Comparison of ENCODE assay signal across 9 mouse cellular contexts in the genomic region with DNA sequence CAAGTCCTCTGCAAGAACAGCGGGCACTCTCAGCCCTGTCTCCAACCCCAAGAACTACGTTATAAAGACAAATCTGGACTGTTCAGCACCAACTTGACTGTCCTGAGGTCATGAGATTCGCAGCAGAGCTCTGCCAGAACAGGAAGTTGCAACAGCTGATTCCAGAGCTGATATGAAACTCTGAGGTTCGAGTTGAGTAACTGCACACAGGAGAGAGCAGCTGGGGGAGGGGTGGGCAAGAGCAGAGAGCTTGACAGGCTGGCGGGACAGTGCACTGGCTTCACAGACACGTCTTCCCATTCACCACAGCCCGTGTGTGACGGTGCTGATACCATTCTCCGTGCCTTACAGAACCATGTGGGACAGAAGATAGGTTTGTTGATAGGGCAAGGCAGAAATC. TPM values are rescaled to one million over a fixed set of nuclear protein-coding genes. Genes with fewer than 3 reads are reported as not detected.
DNase-seq lines count a peak whose midpoint lies in the region; ATAC-seq and TF ChIP-seq lines count a peak whose summit lies in the region.
"Had no signal": no experiment of that assay in that cellular context is flagged by ENCODE, and none has a peak within 500 bp of the region (broad histone marks: within the 10 kb centered on the region; RNA-seq: fewer than 3 reads in every experiment).

No protein-coding gene starts in this region.

- H3K27me3 ChIP-seq in heart, embryonic 15.5 days: peaks cover 9% of the 10 kb centered on the region
- peaks cover 4% of the 10 kb centered on the region; the same call in 1 of the 2 replicates for H3K27me3 ChIP-seq in liver, postnatal 0 days (ENCODE audit: insufficient read depth, low read length)
- no peaks in the 10 kb centered on the region for H3K27me3 ChIP-seq in spleen, adult 2 months (ENCODE audit: control insufficient read depth, insufficient read depth, low read length)
- H3K27me3 ChIP-seq in midbrain, embryonic 14.5 days (ENCODE audit: control insufficient read depth, insufficient read depth, low read length): 0 out of 2 replicates have a peak, but pooled peaks cover 3% of the 10 kb centered on the region

- no peak overlapping the region for H3K4me3 ChIP-seq in heart, embryonic 15.5 days
- H3K4me3 ChIP-seq in liver, postnatal 0 days (ENCODE audit: low read depth, low read length): no peak overlapping the region
- H3K4me3 ChIP-seq in spleen, adult 2 months (ENCODE audit: extremely low read depth, insufficient read depth, insufficient read length): peak overlapping the region; percentile 31; the same call in 1 of the 2 replicates
- H3K4me3 ChIP-seq in midbrain, embryonic 14.5 days (replicated peaks; ENCODE audit: low read depth, low read length): no peak overlapping the region
- H3K4me3 ChIP-seq: erythroblast, embryonic 14.5 days had no signal

- H3K4me2 ChIP-seq in heart, embryonic 15.5 days: no peak overlapping the region
- peak overlapping the region; percentile 52 for H3K4me2 ChIP-seq in liver, postnatal 0 days (ENCODE audit: low read depth, low read length)
- H3K4me2 ChIP-seq in midbrain, embryonic 14.5 days (ENCODE audit: low read length): no peak overlapping the region

- TF ChIP-seq CTCF in liver, postnatal 0 days (IDR thresholded peaks at IDR 0.05; ENCODE audit: low read depth): no peak
- no peak for TF ChIP-seq CTCF in spleen, adult 2 months (IDR thresholded peaks at IDR 0.05; ENCODE audit: extremely low read depth, insufficient read depth, insufficient read length, insufficient replicate concordance)

- H3K4me1 ChIP-seq in heart, embryonic 15.5 days (replicated peaks): no peaks in the 10 kb centered on the region
- H3K4me1 ChIP-seq in liver, postnatal 0 days (ENCODE audit: insufficient read depth): peaks cover 32% of the 10 kb centered on the region
- H3K4me1 ChIP-seq in spleen, adult 2 months (ENCODE audit: control insufficient read depth, insufficient read depth, insufficient read length): peaks cover 48% of the 10 kb centered on the region
- no peaks in the 10 kb centered on the region for H3K4me1 ChIP-seq in midbrain, embryonic 14.5 days (ENCODE audit: control insufficient read depth, insufficient read depth, low read length)

- 0 out of 2 replicates have a peak, but pooled peaks have one; percentile 1 for TF ChIP-seq POLR2A in spleen, adult 2 months (IDR thresholded peaks at IDR 0.05; ENCODE audit: low read depth, low read length)

- H3K9me3 ChIP-seq in heart, embryonic 15.5 days (replicated peaks): peaks cover 6% of the 10 kb centered on the region
- H3K9me3 ChIP-seq in liver, postnatal 0 days (ENCODE audit: low read length): no peaks in the 10 kb centered on the region
- H3K9me3 ChIP-seq in midbrain, embryonic 14.5 days (ENCODE audit: control insufficient read depth, low read length): peaks cover 8% of the 10 kb centered on the region

- no peak overlapping the region for H3K9ac ChIP-seq in heart, embryonic 15.5 days
- peak overlapping the region; percentile 39 for H3K9ac ChIP-seq in liver, postnatal 0 days (replicated peaks)
- H3K9ac ChIP-seq in midbrain, embryonic 14.5 days (replicated peaks; ENCODE audit: low read length): no peak overlapping the region

- WGBS in heart, embryonic 15.5 days: 31% methylated on average over 9 of the region's 9 CpGs
- WGBS in liver, postnatal 0 days (ENCODE audit: insufficient replicate concordance): 8% methylated on average over 9 of the region's 9 CpGs
- 1% methylated on average over 9 of the region's 9 CpGs for WGBS in spleen, adult 2 months
- 72% methylated on average over 9 of the region's 9 CpGs for WGBS in midbrain, embryonic 14.5 days

- H3K36me3 ChIP-seq in heart, embryonic 15.5 days: no peaks in the 10 kb centered on the region
- H3K36me3 ChIP-seq in liver, postnatal 0 days (replicated peaks; ENCODE audit: insufficient read depth, low read length): no peaks in the 10 kb centered on the region
- no peaks in the 10 kb centered on the region for H3K36me3 ChIP-seq in spleen, adult 2 months (ENCODE audit: control insufficient read depth, insufficient read depth, low read length)
- H3K36me3 ChIP-seq in midbrain, embryonic 14.5 days (ENCODE audit: control insufficient read depth, insufficient read depth, low read length): no peaks in the 10 kb centered on the region

- peak; percentile 92 for DNase-seq in T-cell, adult 2 months (ENCODE audit: low spot score)
- peak; percentile 88 for DNase-seq in liver, postnatal 0 days
- peak; percentile 84 to 85 for DNase-seq in spleen, adult 2 months (ENCODE audit: low read depth in 1 of 2, low spot score in 2 of 2)
- DNase-seq in cerebellum, adult 11-12 months: no peak
- no peak for DNase-seq in midbrain, embryonic 14.5 days

- ATAC-seq in CD4-positive, CD25-positive, alpha-beta regulatory T cell, adult 4 months: peak; percentile 89
- ATAC-seq in heart, embryonic 15.5 days (replicated peaks; ENCODE audit: insufficient number of reproducible peaks, insufficient read depth, low FRiP score, low read depth): peak; percentile 31; the same call in 1 of the 2 replicates
- ATAC-seq in liver, postnatal 0 days: peak; percentile 92
- no peak for ATAC-seq in cerebellum, adult (ENCODE audit: insufficient number of reproducible peaks, low FRiP score, low TSS enrichment)
- ATAC-seq in midbrain, embryonic 14.5 days (ENCODE audit: low FRiP score, low TSS enrichment): no peak

- peak; percentile 85 for TF ChIP-seq EP300 in liver, postnatal 0 days (IDR thresholded peaks at IDR 0.05; ENCODE audit: low read depth)

- H3K27ac ChIP-seq in heart, embryonic 15.5 days: no peak overlapping the region
- peak overlapping the region; percentile 62 for H3K27ac ChIP-seq in liver, postnatal 0 days (ENCODE audit: low read depth)
- H3K27ac ChIP-seq in spleen, adult 2 months (ENCODE audit: insufficient read depth, low read length): peak overlapping the region; percentile 92
- H3K27ac ChIP-seq in midbrain, embryonic 14.5 days (replicated peaks; ENCODE audit: low read depth, low read length): no peak overlapping the region

RNA-seq across cellular contexts. Expression of a gene that starts 9.0 kb away (rescaled TPM):
- 100 to 1,000 TPM; 109 to 197 TPM for polyA plus RNA-seq in CD4-positive, CD25-positive, alpha-beta regulatory T cell, adult 4 months (2017; shearing (Covaris generic))
- 3.5 and 4.7 TPM in 2 replicates for polyA plus RNA-seq in heart, embryonic 15.5 days (2015; fragmentation: Nextera tagmentation; extraction: Ambion mirVana)
- polyA plus RNA-seq in liver, postnatal 0 days (2015; fragmentation: Nextera tagmentation; extraction: Ambion mirVana): 6.0 TPM in 2 replicates
- 17.3 and 18.0 TPM in 2 replicates for polyA plus RNA-seq in spleen, adult 2 months (2012; rRNA removed)
- polyA plus RNA-seq in midbrain, embryonic 14.5 days (2014; fragmentation: Nextera tagmentation; extraction: Ambion mirVana): 1.1 and 2.4 TPM in 2 replicates
- polyA plus RNA-seq: erythroblast, embryonic 14.5 days had no signal

RNA-seq across cellular contexts. Expression of a gene that starts 48.5 kb away (rescaled TPM):
- polyA plus RNA-seq in CD4-positive, CD25-positive, alpha-beta regulatory T cell, adult 4 months (2017; shearing (Covaris generic)): under 1 TPM in 1 of 2 experiments, not detected in 1; 0.32 TPM
- 1.3 and 1.9 TPM in 2 replicates for polyA plus RNA-seq in heart, embryonic 15.5 days (2015; fragmentation: Nextera tagmentation; extraction: Ambion mirVana)
- 1.1 and 1.6 TPM in 2 replicates for polyA plus RNA-seq in liver, postnatal 0 days (2015; fragmentation: Nextera tagmentation; extraction: Ambion mirVana)
- polyA plus RNA-seq in spleen, adult 2 months (2012; rRNA removed): 0.74 and 1.4 TPM in 2 replicates
- polyA plus RNA-seq in midbrain, embryonic 14.5 days (2014; fragmentation: Nextera tagmentation; extraction: Ambion mirVana): 1.00 and 1.5 TPM in 2 replicates

Comparison
In these comparisons a context has a peak if more than half of its experiments do, and no peak if none do; other contexts are left out.
1. ATAC-seq: peak in CD4-positive, CD25-positive, alpha-beta regulatory T cell, adult 4 months (single experiment), heart, embryonic 15.5 days (single experiment) and liver, postnatal 0 days (single experiment); none in cerebellum, adult (single experiment) and midbrain, embryonic 14.5 days (single experiment).
2. DNase-seq: peak in T-cell, adult 2 months (single experiment), liver, postnatal 0 days (single experiment) and spleen, adult 2 months (2 of 2); none in cerebellum, adult 11-12 months (single experiment) and midbrain, embryonic 14.5 days (single experiment).
3. H3K27ac ChIP-seq: peak in liver, postnatal 0 days (single experiment) and spleen, adult 2 months (single experiment); none in heart, embryonic 15.5 days (single experiment) and midbrain, embryonic 14.5 days (single experiment).